Mouse (Mus musculus) NIH3T3 (cell line): ENCODE data around the gene Cfhr2.
"Not testable (repeated sequence)": the region's sequence is repeated elsewhere in the genome, so short reads cannot be mapped to it uniquely, and the experiment has no call there.

Source experiments
- DNase-seq: peaks from one replicate; pipeline ENCODE4 v3.0.0-alpha.2; 2012; ENCODE audit warnings: low read depth

Gene Cfhr2

GRCm38 (mm10) chr1:139858548-139858947 is at the start of gene Cfhr2:
TSS of gene Cfhr2 (minus strand) at chr1:139858702.
- DNase-seq = no peak

GRCm38 (mm10) chr1:139863751-139864150 is 5.2 kb upstream of the Cfhr2 start:
- DNase-seq = no peak

DNA sequence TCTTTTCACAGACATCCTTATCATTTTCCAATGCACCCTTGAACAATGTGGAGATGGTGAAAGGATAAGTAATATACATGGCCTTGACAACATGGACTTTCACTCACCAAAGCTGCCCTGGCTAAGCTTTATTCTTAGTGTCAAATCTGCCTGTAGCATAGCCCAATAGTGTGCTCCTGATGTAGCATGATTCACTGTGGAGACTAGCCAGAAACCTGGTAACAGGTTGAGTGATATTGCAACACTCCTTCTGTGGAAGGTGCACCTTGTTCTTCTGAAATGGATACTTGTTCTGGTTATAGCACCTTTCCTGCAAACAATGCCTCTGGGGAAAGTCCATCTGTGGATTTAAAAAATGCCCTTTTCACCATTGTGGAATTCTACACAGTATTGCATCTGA is 1.7 kb upstream of the Cfhr2 start:
- no peak for DNase-seq

- no peak for DNase-seq
These were observed 18.8 kb downstream of the Cfhr2 start for GRCm38 (mm10) chr1:139839699-139840098.

DNA sequence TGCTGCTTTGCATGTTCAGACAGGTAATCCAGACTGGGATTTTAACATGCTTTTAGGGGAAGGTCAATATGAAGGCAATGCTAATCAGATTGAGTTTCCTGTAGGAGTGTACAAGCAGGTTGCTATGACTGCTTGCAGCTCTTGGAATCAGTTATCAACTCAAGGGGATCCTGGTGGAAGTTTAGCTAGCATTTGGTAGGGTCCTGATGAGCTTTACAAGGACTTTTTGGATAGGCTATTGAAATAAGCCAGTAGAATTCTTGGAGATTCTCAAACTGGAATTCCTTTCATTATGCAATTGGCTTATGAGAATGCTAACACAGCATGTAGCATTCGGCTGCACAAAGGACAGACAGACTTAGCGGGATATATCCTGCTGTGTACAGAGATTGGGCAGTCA is 19.2 kb downstream of the Cfhr2 start:
- no peak for DNase-seq

GRCm38 (mm10) chr1:139808594-139808993 is 49.9 kb downstream of the Cfhr2 start:
- DNase-seq = no peak

DNA sequence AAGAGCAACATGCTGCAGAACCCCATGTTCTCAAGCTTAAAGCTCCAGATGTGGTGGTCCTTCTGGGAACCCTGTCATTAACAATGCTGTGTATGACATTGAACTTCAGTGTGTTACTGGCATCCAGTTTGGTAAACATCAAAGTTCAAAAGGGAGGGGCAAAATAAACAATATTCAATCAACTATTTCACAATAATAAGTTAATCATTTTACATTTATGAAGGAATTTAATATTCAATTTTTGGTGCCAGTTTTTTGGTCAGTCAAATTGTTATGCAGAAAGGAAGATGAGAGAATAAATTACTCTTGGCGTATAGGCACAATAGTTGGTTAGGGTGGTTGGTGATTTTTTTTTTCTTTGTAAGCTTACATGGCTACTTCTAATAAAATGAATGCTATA is 77.4 kb downstream of the Cfhr2 start, which contains the start of gene Gm4788:
Gm4788 (minus strand) TSS at position 101 of the 400 bp plus-strand sequence.
- DNase-seq = no peak

DNA sequence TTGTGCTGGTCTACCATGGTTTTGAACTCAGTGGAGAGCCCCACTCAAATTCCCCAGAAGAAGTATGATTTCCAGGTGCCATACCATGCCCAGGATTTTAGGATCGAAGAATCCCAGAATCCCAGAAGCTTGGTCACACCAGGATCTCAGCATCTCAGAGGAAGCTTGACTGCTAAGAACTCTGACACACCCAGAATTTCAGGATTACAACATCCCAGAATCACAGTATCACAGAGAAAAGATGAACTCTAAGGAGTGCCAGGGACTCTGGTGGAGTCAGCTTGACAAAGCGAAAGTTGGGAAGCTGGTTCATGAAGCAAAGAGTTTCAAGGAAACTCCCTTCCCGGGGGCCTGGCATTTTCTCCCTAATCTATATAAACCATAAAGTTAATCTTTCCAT is 88.6 kb downstream of the Cfhr2 start:
- DNase-seq = not testable (repeated sequence)
